Mouse (Mus musculus) olfactory bulb, adult 2 months (tissue): ENCODE measurements around the gene A730061H03Rik. TPM values are rescaled to one million over a fixed set of nuclear protein-coding genes. Genes with fewer than 3 reads are reported as not detected.

ENCODE experiments used
- H3K27ac ChIP-seq: fragments of 200-500 bp; 2 replicates; pipeline ENCODE4 v1.5.1; 2012; ENCODE audit warnings: low read depth, low read length; ENCODE audit not compliant: insufficient read depth
- H3K4me1 ChIP-seq: fragments of 200-500 bp; 2 replicates; pipeline ENCODE4 v1.6.1; 2012; ENCODE audit warnings: low read length; ENCODE audit not compliant: control insufficient read depth, insufficient read depth
- H3K4me3 ChIP-seq: fragments of 200-500 bp; 2 replicates; pipeline ENCODE4 v1.5.1; 2012; ENCODE audit warnings: mild to moderate bottlenecking, low read depth, low read length, moderate library complexity; ENCODE audit not compliant: insufficient read depth
- CTCF ChIP-seq: fragments of 200-500 bp; IDR thresholded peaks from 2 replicates; pipeline ENCODE4 v1.5.1; 2012; ENCODE audit warnings: low read depth, mild to moderate bottlenecking, low read length, moderate library complexity; ENCODE audit not compliant: insufficient read depth
- POLR2A ChIP-seq: fragments of 200-500 bp; IDR thresholded peaks from 2 replicates; pipeline ENCODE4 v1.6.1; 2012; ENCODE audit warnings: mild to moderate bottlenecking, low read depth, low read length, moderate library complexity; ENCODE audit not compliant: insufficient read depth
- WGBS: fragments of 180-500 bp; shearing (Covaris S2); methylation state at CpG from one replicate; pipeline ENCODE4 v1.1.7; 2018; 5-methylcytosine and 5-hydroxymethylcytosine counted together
- polyA plus RNA-seq: library from polyadenylated mRNA; stranded (reverse); fragments of >200 nt; gene quantifications from 2 replicates; pipeline ENCODE4 v1.2.4, GENCODE M21; 2012; ENCODE audit warnings: low replicate concordance; ENCODE audit not compliant: missing spikeins, insufficient read depth, insufficient read length

Gene A730061H03Rik
- polyA plus RNA-seq, 1 experiment = not detected

- no peak for TF ChIP-seq CTCF
- no peak for TF ChIP-seq POLR2A
- Histone ChIP-seq H3K4me1 (peaks cover 3% of the 10 kb centered on the region), H3K27ac (no peak overlapping the region), H3K4me3 (peak overlapping the region; percentile 91)
- 34% methylated on average over 5 of the region's 5 CpGs for WGBS
Measured at GRCm38 (mm10) chr14:55584303-55584701, 24.1 kb upstream of the A730061H03Rik start.

DNA sequence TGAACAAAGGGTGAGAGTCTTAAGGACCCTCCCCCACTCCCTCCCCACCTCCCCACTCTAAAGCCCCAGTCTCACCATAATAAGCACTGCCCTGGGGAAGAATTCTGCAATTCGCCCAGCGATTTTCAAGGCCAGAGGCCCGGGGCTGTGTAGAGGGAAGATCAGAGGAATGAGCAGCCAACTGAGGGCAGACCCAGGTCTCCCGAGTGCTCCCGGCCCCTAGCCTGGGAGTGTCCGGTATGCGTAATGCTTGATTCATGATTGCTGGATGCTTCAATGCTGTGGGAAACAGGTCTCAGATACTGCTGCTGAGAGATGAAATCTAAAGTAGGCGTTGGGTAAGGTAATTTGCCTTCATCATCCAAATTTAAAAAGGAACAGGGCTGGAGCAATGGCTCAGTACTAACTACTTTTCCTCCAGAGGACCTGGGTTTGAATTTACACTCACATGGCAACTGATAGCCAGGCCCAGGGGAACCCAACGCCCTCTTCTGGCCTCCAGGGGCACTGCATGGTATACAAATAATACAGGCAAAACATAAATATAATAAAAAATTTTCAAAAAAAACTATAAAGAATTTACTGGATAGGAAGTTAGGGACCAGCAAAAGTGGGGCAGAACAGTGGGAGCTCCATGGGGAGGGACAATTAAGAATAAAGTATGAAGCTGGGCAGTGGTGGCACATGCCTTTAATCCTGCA is 21.9 kb upstream of the A730061H03Rik start:
- WGBS = 79% methylated on average over 9 of the region's 9 CpGs
- TF ChIP-seq POLR2A = no peak
- TF ChIP-seq CTCF = no peak
- H3K4me3 ChIP-seq = no peak overlapping the region
- peaks cover 9% of the 10 kb centered on the region for H3K4me1 ChIP-seq
- H3K27ac ChIP-seq = no peak overlapping the region

DNA sequence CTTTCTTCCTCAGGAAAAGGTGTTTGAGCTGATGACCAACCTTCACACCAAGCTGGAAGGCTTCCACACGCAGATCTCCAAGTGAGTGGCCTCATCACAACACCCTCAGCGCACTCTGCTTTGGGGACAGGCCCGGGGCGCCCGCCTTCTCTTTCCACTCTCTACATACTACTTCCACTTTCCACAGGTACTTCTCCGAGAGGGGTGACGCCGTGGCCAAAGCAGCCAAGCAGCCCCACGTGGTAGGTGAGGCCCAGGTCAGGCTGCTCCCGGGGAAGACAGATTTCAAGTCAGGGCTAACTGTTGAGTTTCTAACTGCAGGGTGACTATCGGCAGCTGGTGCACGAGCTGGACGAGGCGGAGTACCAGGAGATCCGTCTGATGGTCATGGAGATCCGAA is 20.5 kb upstream of the A730061H03Rik start:
- 94% methylated on average over 16 of the region's 16 CpGs for WGBS
- H3K4me1 ChIP-seq = peaks cover 10% of the 10 kb centered on the region

DNA sequence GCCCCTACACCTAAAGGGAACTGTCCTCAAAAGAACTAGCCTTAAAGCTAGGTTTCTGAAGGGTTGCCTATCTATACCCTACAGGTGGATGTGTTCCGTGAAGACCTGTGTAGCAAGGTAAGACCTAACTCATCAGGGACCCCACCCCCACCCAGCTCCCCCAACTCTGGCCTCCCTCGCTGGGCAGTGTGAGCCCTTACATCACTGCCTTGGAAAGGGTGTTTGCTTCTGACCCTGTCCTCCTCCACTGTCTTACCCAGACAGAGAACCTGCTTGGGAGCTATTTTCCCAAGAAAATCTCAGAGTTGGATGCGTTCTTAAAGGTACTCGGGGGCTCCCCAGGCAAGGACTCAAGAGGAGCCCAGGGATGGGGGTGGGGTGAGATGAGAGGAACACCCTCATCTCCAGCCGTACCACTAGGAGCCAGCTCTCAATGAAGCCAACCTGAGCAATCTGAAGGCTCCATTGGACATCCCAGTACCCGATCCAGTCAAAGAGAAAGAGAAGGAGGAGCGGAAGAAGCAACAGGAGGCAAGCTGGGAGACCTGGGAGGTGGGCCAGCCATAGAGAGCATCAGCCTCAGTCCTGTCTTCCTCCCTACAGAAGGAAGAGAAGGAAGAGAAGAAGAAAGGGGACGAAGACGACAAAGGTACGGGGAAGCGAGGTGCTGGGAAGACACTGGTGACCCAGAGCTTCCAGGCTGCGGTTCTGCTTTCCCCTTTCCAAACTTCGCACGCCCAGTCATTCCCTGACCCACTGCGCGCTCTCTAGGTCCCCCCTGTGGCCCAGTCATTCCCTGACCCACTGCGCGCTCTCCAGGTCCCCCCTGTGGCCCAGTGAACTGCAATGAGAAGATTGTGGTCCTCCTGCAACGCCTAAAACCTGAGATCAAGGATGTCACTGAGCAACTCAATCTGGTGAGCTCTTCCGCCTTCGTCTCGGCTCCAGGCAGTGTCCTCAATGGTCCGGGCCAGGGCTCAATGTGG is 19.6 kb upstream of the A730061H03Rik start:
- H3K4me1 ChIP-seq = peaks cover 8% of the 10 kb centered on the region
- WGBS = 83% methylated on average over 23 of the region's 23 CpGs
- TF ChIP-seq POLR2A (no peak), CTCF (no peak)
- no peak overlapping the region for H3K4me3 ChIP-seq
- no peak overlapping the region for H3K27ac ChIP-seq

More for the DNA sequence above, 20.5 kb upstream of the A730061H03Rik start:
- Histone ChIP-seq H3K4me3 (no peak overlapping the region), H3K27ac (no peak overlapping the region)
- no peak for TF ChIP-seq CTCF
- no peak for TF ChIP-seq POLR2A

DNA sequence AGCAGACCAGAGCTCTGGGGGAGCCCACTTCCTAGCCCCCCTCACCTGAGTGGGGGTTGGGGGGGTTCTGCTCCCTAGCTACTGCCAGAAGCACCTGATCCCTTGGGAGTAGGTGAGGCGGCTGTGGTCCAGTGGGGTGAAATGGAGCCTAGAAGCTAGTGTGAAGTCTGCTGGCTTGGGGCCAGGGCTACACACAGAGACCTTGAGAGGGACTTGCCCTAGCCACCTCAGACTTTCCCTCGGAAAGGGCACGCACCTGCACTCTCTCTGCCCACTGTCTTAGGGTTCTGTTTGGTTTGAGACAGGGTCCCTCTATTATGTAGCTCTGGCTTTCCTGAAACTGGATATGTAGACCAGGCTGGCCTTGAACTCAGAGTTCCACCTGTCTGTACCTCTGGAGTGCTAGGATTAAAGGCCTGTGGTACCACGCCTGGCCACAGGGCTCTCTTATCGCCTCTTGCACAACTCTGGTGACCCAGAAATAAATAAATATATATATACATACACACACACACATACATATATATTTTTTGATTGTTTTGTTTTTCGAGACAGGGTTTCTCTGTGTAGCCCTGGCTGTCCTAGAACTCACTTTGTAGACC is 18.6 kb upstream of the A730061H03Rik start:
- Histone ChIP-seq H3K4me1 (peaks cover 8% of the 10 kb centered on the region), H3K27ac (peak overlapping the region; percentile 44), H3K4me3 (peak overlapping the region; percentile 65)
- 41% methylated on average over 6 of the region's 6 CpGs for whole genome bisulfite sequencing
- no peak for TF ChIP-seq CTCF

GRCm38 (mm10) chr14:55577871-55578667 is 17.9 kb upstream of the A730061H03Rik start, which contains the start of gene Psme1:
Gene Psme1, plus strand, starts transcription at chr14:55578123.
- TF ChIP-seq CTCF (no peak), POLR2A (peak; percentile 47; the same call in 1 of the 2 replicates)
- peak within 1 kb of the TSS; percentile 44 for H3K27ac ChIP-seq
- under 1% methylated on average over 32 of the region's 32 CpGs for WGBS
- peaks cover 8% of the 10 kb centered on the region for H3K4me1 ChIP-seq
- peak within 1 kb of the TSS; percentile 65 for H3K4me3 ChIP-seq

DNA sequence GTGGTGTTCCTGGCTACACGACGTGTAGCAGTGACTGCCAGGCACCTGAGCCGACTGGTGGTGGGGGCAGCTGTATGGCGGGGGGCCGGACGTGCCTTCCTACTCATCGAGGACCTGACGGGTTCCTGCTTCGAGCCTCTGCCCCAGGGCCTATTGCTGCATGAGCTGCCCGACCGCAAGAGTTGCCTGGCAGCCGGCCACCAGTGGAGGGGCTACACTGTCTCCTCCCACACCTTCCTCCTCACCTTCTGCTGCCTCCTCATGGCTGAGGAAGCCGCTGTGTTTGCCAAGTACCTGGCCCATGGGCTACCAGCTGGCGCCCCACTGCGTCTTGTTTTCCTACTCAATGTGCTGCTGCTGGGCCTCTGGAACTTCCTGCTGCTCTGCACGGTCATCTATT is 16.2 kb upstream of the A730061H03Rik start:
- WGBS = 86% methylated on average over 16 of the region's 16 CpGs
- TF ChIP-seq POLR2A = no peak
- H3K4me1 ChIP-seq = peaks cover 8% of the 10 kb centered on the region
- H3K4me3 ChIP-seq = no peak overlapping the region
- no peak overlapping the region for H3K27ac ChIP-seq

DNA sequence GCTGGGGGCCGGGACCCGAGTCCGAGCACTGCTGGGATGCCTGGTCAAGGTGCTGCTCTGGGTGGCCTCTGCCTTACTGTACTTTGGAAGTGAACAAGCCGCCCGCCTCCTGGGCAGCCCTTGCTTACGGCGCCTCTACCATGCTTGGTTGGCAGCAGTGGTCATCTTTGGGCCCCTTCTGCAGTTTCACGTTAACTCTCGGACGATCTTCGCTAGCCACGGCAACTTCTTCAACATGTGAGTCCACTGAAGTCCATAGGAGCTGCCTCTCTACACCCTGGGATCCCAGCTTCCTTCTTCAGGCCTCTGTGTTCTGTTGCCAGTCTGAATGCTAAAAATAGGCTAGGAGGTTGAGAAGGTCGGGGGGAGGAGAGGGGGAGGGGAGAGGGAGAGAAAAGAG is 15.5 kb upstream of the A730061H03Rik start:
- H3K27ac ChIP-seq = no peak overlapping the region
- H3K4me3 ChIP-seq = no peak overlapping the region
- TF ChIP-seq POLR2A = no peak
- no peak for TF ChIP-seq CTCF
- H3K4me1 ChIP-seq = peaks cover 8% of the 10 kb centered on the region
- WGBS = 81% methylated on average over 13 of the region's 13 CpGs
